Mouse (Mus musculus) urinary bladder, postnatal 10 days (tissue): ENCODE data around the gene Amigo2.
A peak's percentile ranks its signal among the peaks of the same experiment; 100 is the strongest.

Source experiments
- DNase-seq: peaks from one replicate; pipeline ENCODE4 v3.0.0; 2022; ENCODE audit warnings: low spot score

The Amigo2 gene

GRCm38 (mm10) chr15:97246911-97247790 is at the start of gene Amigo2, which contains the start of gene Pced1b:
Gene Amigo2, minus strand, starts transcription at chr15:97247287.
Gene Pced1b, plus strand, starts transcription at chr15:97247107.
- DNase-seq, result peak; percentile 24

GRCm38 (mm10) chr15:97291291-97292050 is 44.4 kb upstream of the Amigo2 start:
- no peak for DNase-seq

GRCm38 (mm10) chr15:97290351-97290750 is 43.3 kb upstream of the Amigo2 start:
- no peak for DNase-seq

- no peak for DNase-seq
Observed at GRCm38 (mm10) chr15:97289176-97289575, 42.1 kb upstream of the Amigo2 start.

- no peak for DNase-seq
Observed at GRCm38 (mm10) chr15:97288690-97289089, 41.6 kb upstream of the Amigo2 start.

GRCm38 (mm10) chr15:97287436-97288143 is 40.5 kb upstream of the Amigo2 start:
- no peak for DNase-seq

- no peak for DNase-seq
Observed at GRCm38 (mm10) chr15:97286731-97287130, 39.6 kb upstream of the Amigo2 start.

GRCm38 (mm10) chr15:97285665-97286212 is 38.7 kb upstream of the Amigo2 start:
- DNase-seq, result no peak

- DNase-seq, result no peak
Observed at GRCm38 (mm10) chr15:97284201-97284600, 37.1 kb upstream of the Amigo2 start.

GRCm38 (mm10) chr15:97282572-97282881 is 35.4 kb upstream of the Amigo2 start:
- DNase-seq, result no peak

GRCm38 (mm10) chr15:97281712-97282571 is 34.9 kb upstream of the Amigo2 start:
- no peak for DNase-seq

GRCm38 (mm10) chr15:97280776-97281175 is 33.7 kb upstream of the Amigo2 start:
- DNase-seq, result no peak

- no peak for DNase-seq
Observed at GRCm38 (mm10) chr15:97280131-97280530, 33.0 kb upstream of the Amigo2 start.

GRCm38 (mm10) chr15:97278340-97278948 is 31.4 kb upstream of the Amigo2 start:
- DNase-seq, result no peak

GRCm38 (mm10) chr15:97277328-97277727 is 30.2 kb upstream of the Amigo2 start:
- DNase-seq, result no peak

GRCm38 (mm10) chr15:97276660-97277153 is 29.6 kb upstream of the Amigo2 start:
- no peak for DNase-seq

GRCm38 (mm10) chr15:97275626-97276395 is 28.7 kb upstream of the Amigo2 start:
- DNase-seq, result no peak

- DNase-seq, result no peak
Observed at GRCm38 (mm10) chr15:97272831-97273230, 25.7 kb upstream of the Amigo2 start.

GRCm38 (mm10) chr15:97271985-97272697 is 25.1 kb upstream of the Amigo2 start:
- no peak for DNase-seq
